Mouse (Mus musculus) right cerebral cortex, postnatal 10 days (tissue): ENCODE data around the gene Ubiad1.

Source experiments
- DNase-seq, 2 experiments: peaks; one replicate each; pipeline ENCODE4 v3.0.0; 2021; ENCODE audit warnings: low spot score in 2 of 2

Gene Ubiad1

DNA sequence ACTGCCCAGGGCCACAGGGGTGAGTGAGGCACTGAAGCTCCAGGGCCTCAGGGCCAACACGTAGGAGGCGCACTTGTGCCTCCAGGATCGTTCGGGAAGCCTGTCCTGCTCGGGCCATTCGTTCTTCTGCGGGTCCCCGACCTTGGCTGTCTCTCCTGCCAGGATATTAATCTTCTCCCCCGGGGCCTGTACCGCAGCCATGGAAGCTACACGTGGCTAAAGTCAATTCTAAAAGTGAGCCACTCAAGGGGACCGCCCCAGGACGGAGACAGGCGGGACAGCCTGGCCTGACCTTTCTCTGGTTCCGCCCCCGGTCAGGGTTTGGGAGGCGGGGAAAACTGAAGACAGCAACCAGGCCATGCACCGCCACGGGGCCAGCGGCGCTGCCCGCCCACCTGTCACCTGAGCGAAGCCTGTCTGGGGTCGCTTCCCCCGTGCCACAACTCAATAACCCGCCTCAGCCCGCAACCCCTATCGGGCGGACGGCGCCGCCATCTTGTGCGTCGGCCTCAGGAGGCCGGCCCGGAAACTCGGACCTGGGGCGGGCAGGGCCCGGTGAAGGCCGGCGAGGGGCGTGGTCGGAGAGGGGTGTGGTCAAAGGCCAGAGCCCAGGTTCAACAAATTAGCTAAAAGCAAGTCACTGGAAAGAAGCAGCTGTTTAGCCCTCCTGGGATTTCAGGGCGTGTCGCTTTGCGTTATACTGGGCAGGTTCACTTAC, at the start of gene Ubiad1:
TSS of gene Ubiad1 (minus strand) at position 522 of the 718 bp plus-strand sequence.
- DNase-seq, result peak; percentile 83 to 85

DNA sequence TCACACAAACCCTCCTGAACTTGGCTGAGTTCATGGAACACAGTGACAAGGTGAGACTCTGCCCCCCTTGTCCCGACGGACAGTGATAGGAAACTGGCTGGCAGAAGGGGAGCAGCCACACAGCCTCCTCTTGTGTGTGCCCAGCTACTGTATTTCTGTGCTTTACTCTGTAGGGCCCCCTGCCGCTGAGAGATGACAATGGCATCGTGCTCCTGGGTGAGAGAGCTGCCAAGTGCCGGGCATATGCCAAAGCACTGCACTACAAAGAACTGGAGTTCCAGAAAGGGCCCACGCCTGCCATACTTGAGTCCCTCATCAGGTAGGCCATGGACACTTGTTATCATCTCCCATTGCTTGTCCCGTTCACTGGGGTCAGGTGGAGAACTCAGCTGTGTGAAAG, 46.9 kb upstream of the Ubiad1 start:
- DNase-seq, result peak; percentile 49 to 52

DNA sequence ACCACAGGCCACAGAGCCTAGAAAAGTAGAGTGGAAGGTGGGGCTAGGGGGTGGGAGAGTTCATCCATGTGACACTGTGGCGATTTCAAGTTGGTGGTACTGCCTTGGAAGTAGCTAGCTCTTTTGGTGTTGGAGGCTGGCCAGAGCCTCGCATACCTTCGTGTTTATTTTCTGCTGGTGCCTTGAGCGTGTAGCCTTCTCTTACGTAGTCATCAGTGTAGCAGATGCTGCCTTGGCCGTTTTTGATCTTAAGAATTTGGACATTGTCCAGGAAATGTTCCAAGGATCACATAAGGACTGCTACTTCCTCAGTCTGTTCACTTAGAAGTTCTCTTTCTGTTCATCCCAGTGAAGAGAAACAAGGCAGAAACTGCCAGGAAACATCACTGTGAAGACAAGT, 45.9 kb upstream of the Ubiad1 start:
- DNase-seq, result peak; percentile 47 to 67

DNA sequence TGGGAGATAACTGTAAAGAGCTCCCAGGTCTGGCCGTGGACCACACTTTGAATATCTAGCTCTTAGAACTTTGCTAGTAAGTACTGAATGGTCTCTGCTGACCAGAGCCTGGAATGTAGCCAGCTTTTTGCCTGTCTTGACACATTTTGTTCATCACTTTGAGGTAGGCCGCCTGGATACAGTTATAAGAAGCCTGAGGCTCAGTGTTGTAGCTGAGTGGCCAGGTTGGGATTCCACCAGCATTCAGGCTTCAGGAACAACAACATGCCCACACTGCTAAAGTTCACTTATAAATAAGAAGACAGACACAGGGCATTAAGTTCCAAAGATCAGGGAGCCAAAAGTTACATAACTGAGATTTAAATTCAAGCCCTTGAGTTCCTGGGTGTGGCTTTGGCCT, 43.3 kb upstream of the Ubiad1 start:
- DNase-seq, result no peak

DNA sequence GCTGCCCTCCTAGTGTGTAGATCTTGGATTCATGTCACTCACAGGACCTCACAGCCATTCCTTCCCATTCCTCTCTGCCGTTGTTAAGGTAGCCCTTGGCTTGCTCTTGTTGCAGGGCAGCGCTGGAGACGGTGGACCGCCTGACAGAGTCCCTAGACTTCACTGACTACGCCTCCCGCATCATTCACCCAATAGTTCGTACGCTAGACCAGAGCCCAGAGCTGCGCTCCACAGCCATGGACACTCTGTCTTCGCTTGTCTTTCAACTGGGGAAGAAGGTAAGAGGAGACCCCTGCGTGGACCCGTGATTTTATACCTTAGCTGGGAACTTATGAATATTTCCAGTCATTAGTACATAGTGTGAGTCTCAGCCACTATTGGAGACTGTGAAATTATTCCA, 39.9 kb upstream of the Ubiad1 start:
- DNase-seq, result no peak

DNA sequence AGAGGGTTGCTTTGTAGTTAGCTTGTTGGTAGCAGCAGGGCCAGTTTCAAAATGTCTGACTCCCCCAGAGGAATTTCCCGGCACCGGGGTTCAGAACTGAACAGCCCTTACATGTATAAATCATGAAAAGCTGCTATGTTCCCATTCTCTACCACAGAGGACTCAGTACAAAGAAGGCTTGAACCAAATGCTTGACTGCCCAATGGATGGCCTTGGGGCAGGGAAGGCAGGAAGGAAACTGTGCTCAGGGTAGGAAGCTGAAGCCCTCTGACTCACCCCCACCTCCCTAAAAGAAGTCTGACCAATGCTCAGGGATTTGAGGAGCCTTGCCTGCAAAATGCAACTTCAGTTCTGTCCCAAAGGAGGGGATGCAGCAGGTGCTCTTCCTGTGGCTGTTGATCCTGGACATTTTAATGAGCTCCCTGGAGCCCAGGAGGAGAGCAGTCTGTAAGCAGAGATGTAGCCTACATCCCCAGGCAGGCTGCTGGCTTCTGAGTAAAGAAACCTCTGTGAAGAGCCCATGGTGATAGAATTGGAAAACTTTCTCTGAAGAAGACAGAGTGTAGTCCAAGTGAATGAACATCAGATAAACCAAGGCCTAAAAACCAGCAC, 37.1 kb upstream of the Ubiad1 start:
- no peak for DNase-seq

DNA sequence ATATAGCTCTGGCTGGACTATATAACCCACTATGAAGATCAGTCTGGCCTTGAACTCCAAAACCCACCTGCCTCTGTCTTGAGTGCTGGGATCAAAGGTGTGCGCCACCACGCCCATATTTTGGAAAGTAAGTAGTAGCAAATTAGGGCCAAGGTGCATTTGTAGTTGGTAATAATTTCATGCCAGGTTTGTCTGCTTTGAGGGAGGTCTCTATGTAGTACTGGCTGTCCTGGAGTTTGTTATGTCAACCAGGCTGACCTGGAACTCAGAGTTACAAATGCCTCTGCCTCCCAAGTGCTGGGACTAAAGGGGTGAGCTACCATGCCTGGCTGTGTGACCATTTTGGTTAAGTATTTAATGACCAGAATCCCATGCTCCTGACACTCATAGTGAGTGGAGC, 35.7 kb upstream of the Ubiad1 start:
- DNase-seq, result no peak

DNA sequence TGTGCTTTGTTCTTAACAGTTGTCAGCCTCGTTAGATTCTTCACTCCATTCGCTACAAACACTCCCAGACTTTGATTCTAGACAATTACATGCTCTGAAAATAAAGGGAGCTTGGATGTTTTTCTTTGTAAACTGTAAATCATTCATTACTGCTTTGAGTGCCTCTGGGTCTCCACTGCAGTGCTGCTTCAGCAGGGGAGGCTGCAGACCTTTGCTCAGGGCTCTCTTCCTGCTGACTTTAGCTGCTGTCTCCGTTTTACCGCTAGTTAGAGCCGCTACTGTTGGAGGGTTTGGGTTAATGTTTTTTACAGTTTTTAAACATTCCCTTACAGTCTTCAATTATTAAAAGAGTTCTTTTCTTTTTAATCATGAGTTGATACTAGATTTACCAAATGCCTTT, 28.9 kb upstream of the Ubiad1 start:
- DNase-seq, result no peak

DNA sequence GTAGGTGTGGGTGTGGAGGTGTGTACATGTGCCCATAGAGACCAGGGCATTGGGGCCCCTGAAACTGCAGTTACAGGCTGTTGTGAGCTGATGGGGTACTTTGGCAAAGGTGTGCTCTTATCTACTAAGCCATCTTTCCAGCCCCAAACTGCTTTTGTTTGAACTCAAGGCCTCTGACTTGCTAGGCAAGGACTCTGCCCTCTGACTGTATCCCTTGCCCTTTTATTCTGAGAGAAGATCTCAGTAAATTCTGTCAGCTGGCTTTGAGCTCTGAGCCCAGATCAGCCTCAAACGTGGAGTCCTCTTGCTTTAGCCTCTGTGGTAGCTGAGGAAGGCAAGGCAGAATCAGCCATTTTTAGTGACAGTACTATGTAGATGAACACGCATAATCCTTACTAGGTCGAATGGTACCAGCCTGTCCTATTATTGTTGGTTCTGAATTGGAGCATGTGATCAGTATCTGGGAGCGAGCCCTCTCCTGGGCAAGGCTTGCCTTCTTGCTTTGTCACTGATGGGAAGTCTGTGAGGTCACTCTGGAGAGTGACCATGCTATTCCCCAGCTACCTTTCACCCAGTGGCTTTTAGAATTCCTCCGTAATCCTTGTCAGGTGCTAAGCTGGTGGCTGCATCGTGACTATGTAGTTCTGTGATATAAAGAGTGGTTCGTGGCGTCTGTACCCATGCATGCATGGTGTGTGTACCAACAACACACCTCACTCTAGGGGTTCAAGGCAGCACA, 28.0 kb upstream of the Ubiad1 start:
- DNase-seq, result peak in 1 of 2 experiments; percentile 13

DNA sequence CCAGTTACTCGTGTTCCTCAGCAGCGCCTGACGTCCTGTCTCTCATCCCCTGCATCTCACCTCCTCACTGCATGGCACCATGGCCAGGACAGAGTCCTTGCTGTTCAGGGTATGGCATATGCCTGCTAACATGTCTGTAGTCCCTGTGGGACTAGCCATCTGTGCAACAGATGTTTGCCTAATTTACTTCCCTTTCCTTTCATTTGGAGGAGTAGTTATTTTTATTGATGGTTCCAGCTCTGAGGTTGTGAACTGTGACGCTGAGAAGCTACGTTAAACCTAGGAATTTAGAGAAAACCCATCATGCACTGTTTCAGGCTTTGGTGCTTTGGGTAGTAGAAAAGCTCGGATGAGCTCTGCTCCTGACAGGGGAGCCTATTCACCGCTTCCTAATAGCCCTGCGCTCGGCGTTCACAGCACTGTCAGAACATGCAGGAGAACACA, 26.8 kb upstream of the Ubiad1 start:
- DNase-seq, result no peak

DNA sequence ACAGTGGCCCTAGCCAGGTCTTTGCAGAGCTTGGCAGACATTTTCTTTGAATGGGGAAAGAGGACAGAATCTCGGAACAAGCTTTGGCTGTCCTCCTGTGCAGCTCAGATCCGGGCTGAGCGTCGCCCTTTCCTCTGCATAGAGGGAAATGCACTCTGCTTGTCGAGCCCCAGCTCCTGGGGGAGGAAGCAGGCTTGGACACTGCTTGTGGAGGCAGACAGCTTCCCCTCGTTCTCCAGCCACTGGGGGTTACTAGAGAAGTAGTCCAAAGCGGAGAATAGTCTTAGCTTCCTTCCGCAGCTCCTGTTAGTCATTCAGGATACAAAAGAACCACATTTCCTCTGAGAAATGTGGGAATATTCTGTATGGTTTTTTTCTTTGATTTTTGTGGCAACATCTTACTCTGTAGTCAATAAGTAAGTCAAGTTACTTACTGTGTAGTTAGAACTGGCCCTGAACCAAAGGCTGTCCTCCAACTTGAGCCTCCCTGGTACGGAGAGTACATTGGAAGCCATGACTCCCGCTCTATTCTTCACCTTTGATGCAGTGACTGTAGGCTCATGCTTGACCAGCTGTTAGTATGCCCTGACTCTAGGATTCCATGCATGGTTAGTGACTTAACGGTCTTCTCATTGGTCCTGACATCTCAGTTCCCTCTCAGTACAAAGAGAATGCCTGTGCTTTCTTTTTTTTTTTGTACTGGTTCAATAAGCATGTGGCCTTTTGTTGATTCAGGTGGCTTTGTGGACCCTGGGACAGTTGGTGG, 25.1 kb upstream of the Ubiad1 start:
- DNase-seq, result no peak

DNA sequence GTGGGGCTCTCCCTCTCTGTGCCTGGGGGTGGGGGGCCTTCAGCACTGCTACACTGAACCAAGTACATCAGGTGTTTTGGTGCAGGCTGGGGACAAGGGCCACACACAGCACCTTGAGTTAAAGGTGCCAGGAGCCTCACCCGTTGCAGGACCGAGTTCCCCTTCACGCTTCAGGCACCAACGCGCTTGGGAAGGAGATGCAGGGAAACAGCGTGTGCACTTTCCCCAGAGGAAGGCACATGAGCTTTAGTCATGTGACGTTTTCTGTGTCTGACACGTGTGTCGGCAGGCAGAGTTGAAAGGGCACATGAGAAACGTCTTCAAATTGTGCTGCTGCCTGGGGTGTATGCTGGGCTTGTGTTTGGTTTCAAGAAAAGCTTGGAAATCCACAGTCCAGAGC, 23.8 kb upstream of the Ubiad1 start:
- no peak for DNase-seq

DNA sequence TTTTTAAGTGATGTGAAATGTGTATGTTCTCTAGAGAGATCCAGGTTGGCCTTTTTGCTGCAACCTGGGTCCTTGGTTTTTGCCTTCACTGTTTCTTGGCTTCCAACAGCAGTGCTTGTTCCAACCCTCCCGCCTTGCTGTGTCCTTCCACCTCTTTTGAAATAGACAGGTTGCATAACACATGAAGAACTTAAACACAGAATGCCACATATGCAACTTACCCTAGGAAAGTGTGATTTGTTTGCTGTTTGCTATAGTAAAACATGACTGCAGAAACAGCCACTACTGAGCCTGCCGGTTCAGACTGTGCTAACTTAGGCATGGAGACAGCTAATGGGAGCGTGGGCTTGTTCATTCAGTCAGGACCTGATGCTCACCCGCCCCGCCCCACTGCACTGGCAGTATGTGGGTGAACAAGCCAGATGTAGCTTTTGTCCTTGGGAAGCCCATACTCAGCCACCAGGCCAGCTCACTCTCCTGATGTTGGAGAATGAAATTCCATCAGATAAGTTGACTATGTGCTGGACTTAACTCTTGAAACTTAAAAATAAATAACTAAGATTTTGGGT, 22.0 kb upstream of the Ubiad1 start:
- DNase-seq, result no peak

DNA sequence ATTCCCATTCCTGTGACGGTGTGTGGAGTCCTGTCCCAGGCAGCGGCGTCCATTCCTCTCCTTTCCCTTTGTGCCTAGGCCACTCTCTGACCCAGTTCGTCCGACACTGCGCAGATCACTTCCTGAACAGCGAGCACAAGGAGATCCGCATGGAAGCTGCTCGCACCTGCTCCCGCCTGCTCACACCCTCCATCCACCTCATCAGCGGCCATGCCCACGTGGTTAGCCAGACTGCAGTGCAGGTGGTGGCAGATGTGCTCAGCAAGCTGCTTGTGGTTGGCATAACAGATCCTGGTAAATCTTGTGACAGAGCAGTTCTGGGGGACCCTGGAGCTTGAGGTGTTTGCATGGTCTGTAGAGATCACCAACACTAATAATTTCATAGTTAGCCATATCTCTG, 20.3 kb upstream of the Ubiad1 start:
- DNase-seq, result no peak

DNA sequence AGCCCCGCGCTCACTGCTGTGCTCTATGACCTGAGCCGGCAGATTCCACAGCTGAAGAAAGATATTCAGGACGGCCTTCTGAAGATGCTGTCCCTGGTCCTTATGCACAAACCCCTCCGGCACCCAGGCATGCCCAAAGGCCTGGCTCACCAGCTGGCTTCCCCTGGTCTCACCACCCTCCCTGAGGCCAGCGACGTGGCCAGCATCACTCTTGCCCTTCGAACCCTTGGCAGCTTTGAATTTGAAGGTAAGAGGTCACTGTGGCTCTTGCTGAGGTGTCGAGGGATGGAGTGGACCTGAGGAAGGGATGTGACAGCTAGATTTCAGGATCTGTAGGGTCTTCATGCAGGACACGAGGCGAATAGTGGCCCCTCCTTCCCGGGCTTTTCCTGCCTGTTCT, 19.7 kb upstream of the Ubiad1 start:
- DNase-seq, result no peak

DNA sequence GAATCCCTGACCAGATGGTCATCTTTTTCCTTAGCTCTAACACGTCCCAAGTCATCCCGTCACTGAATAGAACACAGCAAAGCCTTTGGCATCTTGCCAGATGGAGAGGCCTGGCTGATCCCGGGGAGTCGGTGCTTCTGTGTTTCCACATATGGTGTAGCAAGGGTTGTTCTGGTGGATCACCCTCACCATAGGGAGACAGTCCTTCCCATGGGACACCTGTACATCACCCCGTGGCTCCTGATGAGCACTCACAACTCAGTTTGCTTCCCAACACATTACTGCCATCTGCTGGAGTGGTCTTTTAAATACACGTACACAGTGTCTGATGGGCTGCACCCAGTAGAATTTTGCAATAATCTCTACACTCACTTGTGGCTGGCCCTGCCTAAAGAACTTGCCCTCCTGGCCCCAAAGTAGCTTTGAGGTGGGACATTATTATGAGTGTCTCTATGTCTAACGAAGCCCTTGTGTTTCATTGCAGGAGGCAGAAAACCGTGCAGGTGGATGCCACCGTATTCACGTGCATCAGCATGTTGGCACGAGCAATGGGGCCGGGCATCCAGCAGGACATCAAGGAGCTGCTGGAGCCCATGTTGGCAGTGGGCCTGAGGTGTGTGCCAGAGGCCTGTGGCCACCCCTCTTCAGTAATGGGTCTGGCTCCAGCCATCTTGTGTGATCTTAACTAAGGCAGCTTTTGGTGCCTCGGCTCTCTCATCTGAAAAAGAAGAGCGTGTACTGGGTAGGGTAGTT, 18.8 kb upstream of the Ubiad1 start:
- peak; percentile 39 to 53 for DNase-seq

DNA sequence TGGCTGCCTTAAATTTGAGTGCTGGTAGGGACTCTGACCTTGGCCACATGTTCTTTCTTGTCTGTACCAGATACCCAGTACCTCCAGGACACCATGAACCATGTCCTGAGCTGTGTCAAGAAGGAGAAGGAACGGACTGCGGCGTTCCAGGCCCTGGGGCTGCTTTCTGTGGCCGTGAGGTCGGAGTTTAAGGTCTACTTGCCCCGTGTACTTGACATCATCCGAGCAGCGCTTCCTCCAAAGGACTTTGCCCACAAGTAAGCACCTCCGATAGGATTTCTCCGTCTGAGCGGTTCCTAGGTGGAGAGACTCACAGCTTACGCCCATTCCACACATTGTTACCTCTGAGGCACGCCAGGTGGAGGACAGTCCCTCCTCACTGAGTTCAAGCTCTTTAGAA, 18.1 kb upstream of the Ubiad1 start:
- DNase-seq, result no peak

DNA sequence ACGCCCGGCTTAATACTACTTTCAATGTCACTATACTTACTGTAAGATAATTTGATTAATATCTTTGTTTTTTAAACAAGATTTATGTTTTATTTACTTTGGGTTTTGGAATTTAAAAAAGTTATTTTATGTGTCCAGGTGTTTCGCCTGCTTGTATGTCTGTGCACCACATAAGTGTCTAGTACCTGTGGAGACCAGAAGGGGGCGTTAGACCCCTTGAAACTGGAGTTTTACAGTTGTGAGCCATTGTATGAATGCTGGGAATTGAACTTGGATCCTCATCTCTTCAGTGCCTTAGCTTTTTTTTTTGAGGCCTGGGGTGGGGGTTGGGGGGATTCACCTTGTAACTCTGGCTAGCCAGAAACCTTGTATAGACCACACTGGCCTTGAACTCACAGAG, 17.2 kb upstream of the Ubiad1 start:
- no peak for DNase-seq

DNA sequence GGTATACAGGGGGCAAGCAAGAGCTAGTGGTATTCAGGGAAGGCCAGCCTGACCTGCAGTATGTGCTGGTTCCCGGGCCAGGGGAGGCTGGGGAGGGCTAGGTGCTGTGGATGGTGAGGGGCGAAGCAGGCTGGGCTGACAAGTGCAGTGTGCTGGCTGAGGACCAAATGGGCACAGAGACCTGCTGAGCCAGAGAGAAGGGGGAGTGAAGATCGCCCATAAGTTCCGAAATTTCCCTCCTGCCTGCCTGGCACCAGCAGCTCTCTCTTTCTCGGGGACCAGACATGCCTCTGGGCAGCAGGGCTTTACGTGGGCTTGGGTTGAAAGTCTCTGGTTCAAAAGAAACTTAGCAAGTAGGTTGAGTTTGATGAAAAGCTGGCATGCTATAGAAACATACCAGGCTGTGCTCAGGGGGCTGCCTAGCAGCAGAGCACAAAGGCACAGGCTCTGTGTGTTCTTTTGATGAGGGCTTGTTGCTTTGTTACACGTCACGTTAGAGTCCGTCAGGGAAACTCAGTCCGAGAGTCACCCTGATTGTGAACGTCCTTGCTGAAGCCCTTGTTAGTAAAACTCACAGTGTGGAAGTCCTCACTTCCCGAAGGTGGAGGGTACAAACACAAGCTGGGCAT, 16.2 kb upstream of the Ubiad1 start:
- DNase-seq, result peak; percentile 61 to 62

DNA sequence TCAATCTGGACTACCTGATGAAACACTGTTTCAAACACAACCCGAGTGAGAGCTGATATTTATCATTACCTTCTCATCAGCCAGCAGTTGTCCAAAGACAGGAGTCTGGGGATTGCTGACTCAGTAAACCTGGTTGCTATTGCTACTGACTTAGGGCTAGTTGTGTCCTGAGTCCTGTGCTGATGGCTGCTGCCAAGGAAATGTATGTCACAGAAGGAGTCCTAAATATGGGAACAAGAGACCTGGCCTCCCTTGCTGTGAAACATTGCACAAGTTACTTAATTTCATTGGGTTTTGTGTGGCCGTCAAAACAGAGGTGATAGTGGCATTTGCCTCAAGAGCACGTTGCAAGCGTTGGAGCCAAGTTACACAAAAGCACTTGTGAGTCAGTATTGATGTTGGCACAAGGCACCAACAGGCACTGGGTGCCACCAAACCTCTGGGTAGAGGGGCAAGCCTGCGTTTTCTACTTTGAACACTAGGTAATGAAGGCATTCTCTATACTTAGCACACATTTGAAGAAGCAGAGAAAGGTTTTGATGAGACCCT, 11.0 kb upstream of the Ubiad1 start:
- DNase-seq, result no peak
